Mouse (Mus musculus) A20 (cell line): ENCODE measurements around the gene Sgsm2.

Experiments used
- DNase-seq: peaks from one replicate; pipeline ENCODE4 v3.0.0-alpha.2; 2011; ENCODE audit warnings: low read depth, low spot score

Gene Sgsm2

DNA sequence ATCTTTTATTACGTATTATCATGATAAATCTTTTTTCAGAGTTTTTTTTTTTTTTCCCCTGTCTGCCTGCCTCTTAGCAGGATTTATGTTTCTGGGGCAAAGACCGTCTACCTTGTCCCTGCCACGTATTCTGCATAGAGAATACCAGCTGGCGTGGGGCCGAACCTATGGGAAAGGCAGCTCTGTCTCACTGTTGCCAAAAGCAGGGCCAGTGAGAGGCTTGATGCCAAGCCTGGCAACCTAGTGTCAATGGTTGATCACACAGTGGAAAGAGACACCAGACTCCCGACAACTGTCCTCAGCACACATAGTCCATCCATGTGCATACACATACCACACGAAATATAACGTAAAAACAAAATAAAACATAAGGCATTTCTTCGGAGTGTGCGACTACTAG is 13.8 kb downstream of the Sgsm2 start:
- no peak for DNase-seq

DNA sequence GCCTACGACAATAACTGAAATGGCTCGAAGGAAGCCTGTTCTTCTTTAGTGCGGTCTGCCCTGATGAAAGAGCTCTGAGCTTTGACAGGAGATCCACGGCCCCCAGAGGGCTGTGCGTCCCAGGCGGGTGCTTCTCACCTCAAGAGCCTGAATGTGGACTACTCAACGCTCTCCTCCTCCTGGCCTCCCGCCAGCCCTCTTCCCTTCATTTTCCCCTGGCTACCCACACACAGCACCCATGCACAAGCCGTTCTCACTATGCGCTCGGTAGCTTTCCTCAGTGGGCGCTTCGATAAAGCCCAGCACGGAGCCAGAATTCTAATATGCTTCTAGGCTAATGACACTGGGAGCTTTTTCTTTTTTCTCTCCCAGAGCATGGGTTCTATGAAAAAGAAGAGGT is 14.9 kb downstream of the Sgsm2 start:
- DNase-seq, result no peak

DNA sequence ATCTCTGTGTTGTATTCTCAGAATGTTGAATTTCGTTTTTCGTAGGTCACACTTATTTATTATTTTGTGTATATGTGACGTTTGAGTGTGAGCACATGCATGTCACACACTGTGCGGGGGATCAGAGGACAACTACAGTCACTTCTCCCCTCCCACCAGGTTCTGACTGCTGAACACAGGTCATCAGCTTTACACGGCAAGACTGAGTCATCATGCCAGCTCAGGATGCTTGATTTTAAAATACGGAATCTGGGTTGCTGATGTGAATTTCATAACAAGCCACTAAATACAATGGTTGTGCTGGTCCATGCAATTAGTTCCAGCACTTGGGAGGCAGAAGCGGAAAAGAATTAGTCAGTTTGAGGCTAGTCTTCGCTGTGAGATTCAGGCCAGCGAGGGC is 15.9 kb downstream of the Sgsm2 start:
- DNase-seq, result no peak

DNA sequence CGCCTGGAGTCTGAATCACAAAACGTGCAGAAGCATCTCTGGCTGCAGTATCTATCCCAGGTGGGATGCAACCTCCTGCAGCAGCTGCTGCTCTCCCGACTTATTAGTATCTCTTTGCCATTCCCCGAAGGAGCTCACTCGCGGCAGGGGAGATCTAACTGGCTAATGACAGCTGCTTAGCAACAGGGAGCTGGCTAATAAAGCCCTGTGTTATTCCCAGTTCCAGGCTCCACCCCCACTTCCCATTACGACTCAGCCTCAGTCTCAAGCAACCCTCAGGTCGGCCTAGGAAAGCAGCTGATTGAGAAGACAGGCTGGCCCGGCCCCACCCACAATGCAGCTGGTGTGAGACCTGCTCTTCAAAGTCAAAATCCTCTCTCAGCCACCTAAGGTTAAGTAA is 20.1 kb downstream of the Sgsm2 start:
- DNase-seq, result no peak

DNA sequence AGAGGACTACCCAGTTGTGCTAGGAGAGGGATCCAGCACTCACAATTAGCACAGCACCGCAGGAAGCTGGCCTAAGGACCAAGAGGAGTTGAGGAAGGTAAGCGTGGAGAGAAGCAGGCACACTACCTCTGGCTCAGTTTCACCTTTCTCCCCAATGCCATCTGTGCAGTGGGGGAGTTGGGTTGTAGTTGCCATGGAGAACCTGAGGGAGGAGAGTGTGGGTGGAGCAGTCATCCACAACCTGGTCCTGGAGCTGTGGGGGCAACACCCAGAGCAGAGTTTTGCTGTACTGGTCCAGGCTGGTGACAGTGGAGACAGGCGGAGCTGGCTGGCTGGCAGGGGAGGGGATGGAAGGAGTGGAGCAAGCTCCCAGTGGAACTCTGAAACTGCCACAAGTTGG is 22.2 kb downstream of the Sgsm2 start:
- no peak for DNase-seq

DNA sequence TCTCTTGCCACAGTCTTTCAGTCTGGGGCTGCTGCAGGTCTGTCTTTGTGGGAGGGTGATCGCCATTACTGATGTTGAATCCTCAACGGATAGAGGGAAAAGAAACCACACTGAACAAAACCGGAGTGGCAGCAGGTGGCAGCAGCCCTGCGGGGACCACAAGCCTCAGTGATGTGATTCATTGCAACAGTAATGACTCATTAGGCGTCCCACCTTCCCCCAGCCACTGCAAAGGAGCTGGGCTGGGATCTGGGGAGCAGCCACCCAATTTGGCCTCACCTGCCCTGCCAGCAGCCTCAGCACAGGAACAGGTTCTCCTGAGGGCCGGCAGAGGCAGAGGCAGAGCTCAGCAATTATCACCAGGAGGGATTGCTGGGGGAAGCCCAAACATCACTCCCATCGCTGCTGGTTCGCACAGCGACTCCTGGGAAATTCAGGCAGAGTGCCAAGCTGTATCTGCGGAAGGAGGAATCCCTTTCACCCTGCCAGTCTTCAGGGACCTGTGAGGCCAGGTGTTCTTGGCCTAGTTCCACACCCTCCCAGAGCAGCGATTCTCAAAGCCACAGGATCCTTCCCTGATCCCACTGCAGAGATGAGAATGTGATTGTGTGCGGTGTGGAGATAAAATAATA is 25.8 kb downstream of the Sgsm2 start:
- no peak for DNase-seq

DNA sequence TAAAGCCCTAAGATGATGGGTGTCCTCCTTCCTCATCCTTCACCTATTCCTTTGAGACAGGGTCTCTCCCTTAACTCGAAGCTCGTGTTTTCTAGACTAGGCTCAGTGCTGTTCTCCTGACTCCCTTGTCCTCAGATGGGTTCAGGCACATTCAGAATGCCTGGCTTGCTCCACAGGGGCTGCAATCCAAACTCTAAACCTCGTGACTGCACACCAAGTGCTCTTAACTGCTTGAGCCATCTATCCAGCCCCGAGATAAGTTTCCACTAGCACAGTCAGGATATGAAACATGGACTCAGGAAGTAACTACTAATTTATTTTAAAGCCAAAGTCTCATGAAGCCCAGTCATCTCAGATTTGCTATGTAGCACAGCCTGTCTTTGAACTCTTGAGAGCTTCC is 26.3 kb downstream of the Sgsm2 start:
- no peak for DNase-seq

DNA sequence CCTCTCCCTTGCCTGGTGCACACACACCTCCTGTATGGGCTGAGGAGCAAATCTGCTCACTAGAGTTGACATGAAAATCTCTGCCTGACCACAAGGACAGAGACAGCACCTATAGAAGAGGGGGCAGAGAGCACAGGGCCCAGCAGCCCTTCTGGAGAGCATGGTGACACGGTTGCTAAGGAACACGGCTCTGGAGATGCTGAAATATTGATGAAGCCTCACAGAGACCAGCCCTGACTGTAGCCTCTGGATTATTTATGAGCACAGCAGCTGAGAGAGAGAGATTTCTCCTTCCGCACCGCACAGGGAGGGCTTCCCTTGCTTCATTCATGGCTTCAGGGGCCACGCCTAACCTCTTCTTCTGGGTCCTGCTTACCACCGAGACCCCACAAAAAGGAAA is 27.3 kb downstream of the Sgsm2 start:
- no peak for DNase-seq

DNA sequence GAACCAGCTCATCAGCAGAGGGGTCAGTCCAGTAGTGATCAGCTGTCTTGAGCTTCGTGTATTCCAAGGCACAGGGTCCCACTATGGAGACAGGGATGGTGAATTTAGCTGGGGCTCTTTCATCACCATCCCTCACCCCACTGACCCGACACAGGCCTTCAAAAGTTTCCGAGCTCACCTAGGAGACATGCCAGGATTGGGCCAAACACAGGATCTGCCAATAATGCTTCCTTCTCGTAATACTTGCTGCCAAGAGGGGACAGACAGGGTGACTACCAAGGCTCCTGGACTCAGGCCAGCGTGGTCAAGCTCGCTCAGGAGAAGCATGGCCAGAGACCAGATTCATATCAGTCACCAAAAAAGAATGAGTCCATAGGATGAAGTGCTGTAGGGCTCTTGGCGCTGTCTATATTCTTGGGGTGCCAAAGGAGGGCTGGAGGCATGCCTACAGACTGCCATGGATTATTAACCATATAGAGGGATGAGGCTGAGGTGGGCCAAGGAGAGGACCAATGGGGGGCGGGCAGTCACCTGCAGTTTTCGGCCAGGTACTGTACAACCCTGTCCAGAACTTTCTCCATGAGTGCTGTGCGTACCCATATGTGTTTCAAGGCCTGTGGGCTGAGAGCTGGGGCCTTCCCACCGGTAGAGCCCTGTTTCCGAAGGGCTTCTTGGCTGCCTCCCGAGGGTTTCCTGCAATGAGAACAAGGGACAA is 28.7 kb downstream of the Sgsm2 start:
- DNase-seq, result no peak

DNA sequence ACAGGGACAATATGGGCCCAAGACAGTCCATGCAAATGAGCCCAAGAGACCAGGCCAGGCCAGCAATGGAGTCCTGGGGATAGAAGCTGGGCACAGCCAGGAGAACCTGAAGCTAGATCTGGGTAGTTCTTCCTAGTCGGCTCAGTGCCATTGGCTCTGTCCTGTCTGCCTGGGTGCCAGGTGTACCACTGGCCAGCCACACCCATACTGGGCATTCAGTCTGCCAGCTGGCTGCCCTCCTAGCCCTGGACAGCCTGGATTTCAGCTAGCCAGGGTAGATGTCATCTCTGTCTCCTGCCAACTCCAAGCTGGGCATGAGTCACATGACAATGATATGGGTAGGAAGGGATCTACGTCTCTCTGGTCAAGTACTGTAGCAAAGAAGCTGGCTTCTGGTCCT is 29.7 kb downstream of the Sgsm2 start:
- no peak for DNase-seq

DNA sequence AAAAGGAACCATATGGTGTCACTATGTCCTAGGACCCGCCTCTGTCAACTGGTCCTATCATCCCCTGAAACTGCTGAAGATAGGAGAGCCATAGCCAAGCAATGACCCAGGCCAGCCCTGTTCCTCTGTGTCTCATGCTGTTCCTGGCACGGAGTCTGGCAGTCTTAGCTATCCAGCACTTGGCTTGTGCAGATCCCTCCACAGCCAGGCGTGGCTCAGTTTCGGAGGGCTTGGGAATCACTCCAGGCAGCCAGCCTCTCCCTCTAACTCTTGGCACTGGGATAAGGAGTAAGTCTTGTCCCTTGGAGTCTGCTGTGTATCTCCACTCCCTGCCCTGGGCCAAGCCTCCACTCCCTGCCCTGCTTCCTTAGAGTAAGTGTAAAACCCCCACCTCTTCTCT is 30.2 kb downstream of the Sgsm2 start:
- DNase-seq, result no peak

DNA sequence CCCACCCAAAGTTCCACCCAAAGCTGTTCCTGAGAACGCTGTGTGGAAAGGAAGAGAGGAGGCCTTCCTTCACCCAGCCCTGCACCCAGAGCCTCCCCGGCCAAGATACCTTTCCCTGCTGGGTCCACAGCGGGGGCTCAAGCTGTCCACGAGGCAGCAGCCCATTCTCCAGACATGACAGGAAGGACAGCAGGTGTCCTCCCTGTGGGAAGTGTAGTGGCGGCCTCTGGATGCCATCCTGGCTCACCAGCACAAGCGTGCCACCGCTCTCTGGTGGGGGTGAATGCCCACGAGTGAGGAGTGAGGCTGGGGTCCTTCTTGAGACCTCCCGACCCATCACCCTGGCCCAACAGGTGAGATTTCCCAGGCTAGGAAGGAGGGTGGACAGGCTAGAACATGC is 31.6 kb downstream of the Sgsm2 start:
- no peak for DNase-seq

DNA sequence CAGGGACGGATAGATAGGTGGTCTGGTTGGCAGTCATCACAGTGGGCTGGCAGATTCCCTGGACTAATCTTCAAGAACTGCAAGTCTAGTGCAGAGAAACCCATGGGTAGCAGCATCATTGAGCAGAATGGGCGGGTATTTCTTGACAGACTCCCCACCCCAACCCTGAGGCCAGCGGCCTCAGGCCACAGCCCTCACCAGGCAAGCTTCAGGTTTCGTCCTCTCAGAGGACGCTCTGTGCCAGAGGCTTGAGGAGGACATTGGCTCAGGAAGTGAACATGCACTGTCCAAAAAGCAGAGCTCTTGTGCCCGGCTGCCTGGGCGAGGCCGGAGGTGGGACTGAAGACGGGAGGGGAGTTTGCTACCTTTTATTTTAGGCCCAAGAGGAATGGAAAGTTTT is 32.4 kb downstream of the Sgsm2 start:
- no peak for DNase-seq

DNA sequence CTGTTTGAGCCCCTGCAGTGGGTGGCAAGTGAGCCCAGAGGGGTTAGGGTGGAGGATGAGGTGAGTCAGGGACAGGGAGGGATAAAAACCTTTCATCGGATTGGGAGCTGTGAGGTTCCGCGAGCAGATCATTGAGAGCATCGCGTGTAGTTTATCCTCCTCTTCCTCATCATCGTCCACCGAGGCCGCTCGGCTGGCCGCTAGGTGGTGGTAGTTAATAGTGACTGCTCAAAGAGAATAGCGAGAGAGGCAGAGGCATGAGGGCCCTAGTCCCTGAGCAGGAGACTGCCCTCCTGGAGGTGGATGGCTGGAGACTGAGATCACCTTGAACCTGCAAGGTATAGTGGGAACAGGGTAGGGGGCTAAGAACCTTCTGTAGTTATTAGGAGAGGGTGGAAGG is 33.4 kb downstream of the Sgsm2 start:
- no peak for DNase-seq

DNA sequence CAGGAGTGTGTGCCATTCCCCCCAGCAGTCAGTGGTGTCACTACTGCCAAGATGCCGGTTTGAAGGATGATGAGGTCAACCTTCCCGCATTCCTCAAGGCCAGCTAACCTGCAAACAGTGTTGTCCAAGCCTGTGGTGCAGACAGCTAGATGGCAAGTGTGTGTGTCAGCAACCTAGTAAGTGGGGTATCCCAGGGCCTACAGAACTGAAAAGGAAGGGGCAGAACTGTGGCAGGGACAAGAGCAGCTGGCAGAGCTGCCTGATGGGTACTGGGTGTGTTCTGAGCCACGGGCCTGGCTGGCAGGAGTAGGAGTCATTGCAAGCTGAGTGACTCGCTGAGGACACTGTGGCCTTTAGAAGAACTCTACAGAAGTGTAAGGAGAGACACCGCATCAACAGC is 34.7 kb downstream of the Sgsm2 start:
- DNase-seq, result no peak

DNA sequence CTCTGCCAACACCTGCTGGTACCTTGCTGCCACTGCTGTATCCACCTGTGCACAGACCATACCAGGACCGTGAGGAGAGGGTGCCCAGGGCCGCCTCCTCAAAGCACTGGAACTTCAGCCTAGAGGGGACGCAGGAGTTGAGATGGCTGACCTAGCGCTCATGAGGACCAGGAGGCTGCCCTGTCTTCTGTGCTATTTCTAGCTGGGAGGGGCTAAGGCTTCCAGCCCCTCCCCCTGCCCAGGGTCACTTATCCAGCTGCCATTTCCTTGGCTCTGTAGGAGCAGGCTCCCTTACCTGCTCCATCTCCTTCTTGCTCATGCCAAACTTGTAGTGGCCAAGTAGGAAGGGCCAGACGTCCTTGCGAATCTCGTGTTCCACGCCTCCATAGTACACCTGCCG is 39.1 kb downstream of the Sgsm2 start:
- DNase-seq, result no peak

DNA sequence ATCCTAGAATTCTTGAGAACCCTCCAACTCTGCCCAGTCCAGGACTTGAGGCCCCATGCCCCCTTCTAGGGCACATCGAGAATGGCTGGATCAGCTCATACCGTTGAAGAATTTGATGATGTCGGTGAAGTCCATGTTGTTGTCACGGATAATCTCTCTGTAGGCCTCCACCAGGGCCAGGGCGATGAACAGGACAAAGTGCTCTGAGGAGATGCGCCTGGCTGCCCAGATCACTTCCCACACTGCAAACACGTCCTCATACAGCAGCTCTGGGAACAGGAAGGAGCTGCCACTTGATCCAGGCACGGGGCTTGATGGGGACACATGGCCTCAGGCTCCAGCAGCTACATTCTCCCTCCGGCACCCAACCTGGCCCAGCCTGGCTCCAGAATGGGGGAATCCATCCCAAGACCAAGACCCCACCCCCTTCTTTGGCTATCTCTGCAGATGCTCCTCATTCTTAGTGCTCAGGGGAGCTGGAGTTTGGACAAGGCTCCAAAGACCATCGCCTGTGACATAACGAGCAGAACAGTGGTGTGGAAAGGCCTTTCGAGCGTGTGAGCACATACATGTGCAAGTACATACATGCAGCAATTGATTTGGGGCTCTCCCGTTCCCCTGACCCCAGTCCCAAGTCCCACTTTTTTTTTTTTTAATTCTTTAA is 45.7 kb downstream of the Sgsm2 start:
- DNase-seq, result no peak

DNA sequence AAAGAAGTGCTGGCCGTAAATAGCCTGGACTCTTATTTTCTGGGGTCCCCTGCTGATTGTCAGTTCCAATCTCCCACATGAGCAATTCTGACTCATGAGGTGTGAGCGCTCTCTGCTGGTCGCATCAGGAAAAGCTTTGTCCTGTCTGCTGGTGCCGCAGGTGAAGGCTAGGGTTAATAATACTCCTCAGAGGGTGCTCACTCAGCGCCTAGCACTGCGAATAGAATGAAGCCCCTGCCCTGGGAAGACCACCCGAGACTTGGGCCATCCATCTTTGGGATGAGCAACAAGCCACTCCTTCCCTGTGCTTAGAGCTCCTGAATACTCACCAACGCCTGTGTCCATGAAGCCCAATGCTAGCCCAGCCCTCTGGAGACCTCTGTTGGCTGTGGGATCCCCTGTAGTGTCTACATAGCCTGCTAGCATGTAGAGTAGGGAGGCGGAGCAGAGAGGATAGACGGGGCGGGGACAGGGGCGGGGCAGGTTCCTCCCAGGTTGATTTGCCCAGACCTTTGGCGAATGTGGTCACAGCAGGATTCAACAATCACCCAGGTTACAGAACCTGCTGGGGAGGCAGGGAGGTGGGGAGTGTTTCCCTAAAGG is 48.8 kb downstream of the Sgsm2 start:
- DNase-seq, result peak; percentile 81

DNA sequence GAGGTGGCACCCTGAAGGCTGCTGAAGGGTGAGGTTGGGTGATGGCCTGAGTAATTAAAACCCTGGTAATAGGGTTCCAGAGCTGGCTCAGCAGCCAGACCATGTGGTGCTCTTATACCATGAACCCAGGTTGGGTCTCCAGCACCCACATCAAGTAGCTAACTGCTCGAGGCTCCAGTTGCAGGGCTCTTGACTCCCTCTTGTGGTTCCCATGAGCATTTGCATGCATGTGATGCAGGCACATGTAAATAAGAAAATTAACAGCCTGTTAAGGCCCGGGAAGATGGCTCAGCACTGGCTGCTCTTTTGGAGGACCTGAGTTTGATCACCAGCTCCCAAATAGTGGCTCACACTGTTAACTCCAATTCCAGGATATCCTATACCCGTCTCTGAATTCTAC is 51.1 kb downstream of the Sgsm2 start:
- DNase-seq, result peak; percentile 49

DNA sequence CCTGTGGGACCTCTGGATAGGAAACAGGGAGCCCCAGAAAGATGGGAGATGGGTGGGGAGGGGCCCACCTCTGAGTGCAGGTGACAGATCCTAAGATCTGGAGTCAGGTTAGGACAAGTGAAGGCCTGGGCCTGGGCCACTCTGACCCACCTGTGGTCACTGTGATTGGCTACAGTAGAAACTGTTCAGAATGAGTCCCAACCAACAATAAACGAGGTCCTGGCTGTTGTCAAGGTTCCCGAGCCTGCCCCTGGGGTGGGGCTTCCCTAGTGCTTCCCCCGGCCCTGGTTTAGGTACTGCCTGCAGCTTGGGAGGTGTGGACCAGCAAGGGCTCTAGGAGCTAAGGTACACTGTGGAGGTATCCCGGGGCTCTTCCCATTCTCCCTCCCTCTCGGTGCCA is 53.1 kb downstream of the Sgsm2 start:
- no peak for DNase-seq

DNA sequence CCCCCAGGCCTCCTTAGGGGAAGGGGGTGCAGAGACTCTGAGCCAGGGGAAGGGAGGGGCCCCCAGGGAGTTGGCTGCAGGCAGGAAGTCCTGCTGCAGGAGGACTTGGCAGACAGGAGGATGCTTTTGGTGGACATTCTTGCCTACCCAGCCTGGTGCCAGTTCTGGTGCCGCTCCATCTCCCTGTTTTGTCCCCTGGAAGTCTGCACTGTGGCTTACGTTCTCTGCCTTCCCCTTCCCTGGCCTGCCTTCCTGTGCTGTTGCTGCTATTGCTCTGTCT is 53.5 kb downstream of the Sgsm2 start:
- DNase-seq, result no peak

DNA sequence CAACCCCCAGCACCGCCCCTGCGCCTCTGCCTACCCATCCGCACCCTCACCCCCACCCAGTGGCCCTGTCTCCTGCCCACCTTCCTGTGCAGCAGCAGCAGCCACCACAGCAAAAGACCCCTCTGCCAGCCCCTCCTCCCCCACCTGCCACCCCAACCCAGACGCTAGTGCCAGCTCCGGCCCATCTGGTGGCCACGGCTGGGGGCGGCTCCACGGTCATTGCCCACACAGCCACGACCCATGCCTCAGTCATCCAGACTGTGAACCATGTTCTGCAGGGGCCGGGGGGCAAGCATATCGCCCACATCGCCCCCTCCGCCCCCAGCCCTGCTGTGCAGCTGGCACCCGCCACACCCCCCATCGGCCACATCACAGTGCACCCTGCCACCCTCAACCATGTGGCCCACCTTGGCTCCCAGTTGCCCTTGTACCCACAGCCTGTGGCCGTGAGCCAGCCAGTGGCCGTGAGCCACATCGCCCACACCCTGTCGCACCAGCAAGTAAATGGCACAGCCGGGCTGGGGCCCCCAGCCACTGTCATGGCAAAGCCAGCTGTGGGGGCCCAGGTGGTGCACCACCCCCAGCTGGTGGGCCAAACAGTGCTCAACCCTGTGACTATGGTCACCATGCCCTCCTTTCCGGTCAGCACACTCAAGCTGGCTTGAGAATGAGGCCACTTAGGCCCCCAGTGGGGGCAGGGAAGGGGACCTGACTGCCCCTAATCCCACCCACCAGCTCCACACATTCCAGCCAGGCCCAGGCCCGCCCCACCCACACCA is 54.0 kb downstream of the Sgsm2 start:
- no peak for DNase-seq
